Mouse (Mus musculus) hindbrain, embryonic 15.5 days (tissue): Measurements from ENCODE around the gene Pimreg. TPM values are rescaled to one million over a fixed set of nuclear protein-coding genes. Genes with fewer than 3 reads are reported as not detected.
A peak's percentile ranks its signal among the peaks of the same experiment; 100 is the strongest.

Experiments
- ATAC-seq: fragments of 200-750 bp; cut with Nextera tagmentation; 2 replicates; pipeline ENCODE4 v1.8.0; 2017; ENCODE audit warnings: low read depth, moderate number of reproducible peaks, moderate TSS enrichment; ENCODE audit not compliant: low FRiP score
- H3K27ac ChIP-seq: fragments of 300-500 bp; sonication (generic); replicated peaks from 2 replicates; pipeline ENCODE4 v1.5.1; 2015; ENCODE audit warnings: mild to moderate bottlenecking, inconsistent platforms
- H3K27me3 ChIP-seq: fragments of 300-500 bp; sonication (generic); 2 replicates; pipeline ENCODE4 v1.6.1; 2015; ENCODE audit warnings: control low read depth, inconsistent platforms
- H3K36me3 ChIP-seq: fragments of 300-500 bp; sonication (generic); 2 replicates; pipeline ENCODE4 v1.6.1; 2015; ENCODE audit warnings: control low read depth, inconsistent platforms
- H3K4me1 ChIP-seq: fragments of 300-500 bp; sonication (generic); replicated peaks from 2 replicates; pipeline ENCODE4 v1.6.1; 2015; ENCODE audit warnings: control low read depth, inconsistent platforms
- H3K4me2 ChIP-seq: fragments of 300-500 bp; sonication (generic); 2 replicates; pipeline ENCODE4 v1.6.1; 2015; ENCODE audit warnings: moderate library complexity, mild to moderate bottlenecking, inconsistent platforms
- H3K4me3 ChIP-seq: fragments of 300-500 bp; sonication (generic); 2 replicates; pipeline ENCODE4 v1.5.1; 2015; ENCODE audit warnings: mild to moderate bottlenecking, inconsistent platforms
- H3K9ac ChIP-seq: fragments of 300-500 bp; sonication (generic); 2 replicates; pipeline ENCODE4 v1.6.1; 2015; ENCODE audit warnings: inconsistent platforms
- H3K9me3 ChIP-seq: fragments of 300-500 bp; sonication (generic); 2 replicates; pipeline ENCODE4 v1.6.1; 2016; ENCODE audit warnings: control low read depth, inconsistent platforms
- WGBS: fragments of 180-500 bp; shearing (Covaris S2); methylation state at CpG from one replicate; pipeline ENCODE4 v1.1.7; 2015; 5-methylcytosine and 5-hydroxymethylcytosine counted together
- polyA plus RNA-seq: library from polyadenylated mRNA; unstranded; fragments of >200 nt; fragmentation: Nextera tagmentation; extraction: Ambion mirVana; gene quantifications from 2 replicates; pipeline ENCODE4 v1.2.1, GENCODE M21; 2015

The Pimreg gene
- polyA plus RNA-seq, 1 experiment from 2014 or later: 35.4 TPM

DNA sequence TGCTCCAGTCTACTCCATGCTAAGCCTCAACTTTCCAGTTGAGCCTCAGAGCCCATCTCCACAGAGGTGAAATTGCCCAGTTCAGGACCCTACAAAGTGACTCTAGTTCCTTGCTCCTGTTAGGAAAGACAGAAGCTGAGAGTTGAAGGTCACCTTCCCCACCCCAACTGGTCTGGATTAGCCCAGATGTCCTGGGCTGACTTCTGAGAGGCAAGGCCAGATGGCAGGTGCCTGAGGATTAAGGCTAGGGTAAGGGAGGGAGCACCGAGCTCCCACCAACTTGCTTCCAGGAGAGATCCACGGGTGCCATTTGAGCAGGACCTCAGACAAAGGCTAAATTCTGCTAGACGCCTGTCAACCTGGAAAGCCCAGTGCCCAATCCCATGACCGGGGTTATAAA is 9.7 kb upstream of the Pimreg start:
- 78% methylated on average over 4 of the region's 4 CpGs for WGBS
- no peak overlapping the region for H3K27ac ChIP-seq
- no peaks in the 10 kb centered on the region for H3K9me3 ChIP-seq
- H3K4me3 ChIP-seq: no peak overlapping the region
- H3K36me3 ChIP-seq: no peaks in the 10 kb centered on the region
- no peak for ATAC-seq
- 0 out of 2 replicates have a peak, but pooled peaks cover 3% of the 10 kb centered on the region for H3K27me3 ChIP-seq
- 0 out of 2 replicates have a peak, but pooled peaks cover 5% of the 10 kb centered on the region for H3K4me1 ChIP-seq
- H3K9ac ChIP-seq: no peak overlapping the region
- no peak overlapping the region for H3K4me2 ChIP-seq

DNA sequence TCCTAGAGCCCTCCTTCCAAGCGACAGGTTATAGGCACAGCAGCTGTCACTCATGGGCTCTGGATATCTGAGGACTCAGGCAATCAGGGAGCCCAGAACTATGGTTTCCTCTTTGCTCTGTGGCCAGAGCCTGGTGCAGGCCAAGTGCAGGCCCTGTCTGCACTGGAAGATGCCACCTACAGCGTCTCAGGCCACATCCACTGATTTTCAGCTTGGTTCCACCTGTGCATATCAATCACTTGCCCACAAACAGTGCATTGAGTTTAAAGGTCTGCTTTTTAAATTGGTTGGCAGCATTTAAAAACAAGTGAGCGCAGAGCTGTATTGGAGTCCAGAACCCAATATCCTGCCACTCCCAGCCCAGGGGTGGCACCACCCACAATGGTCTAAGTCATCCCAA is 9.2 kb upstream of the Pimreg start:
- H3K9me3 ChIP-seq: no peaks in the 10 kb centered on the region
- WGBS: 90% methylated on average over 3 of the region's 3 CpGs
- no peak overlapping the region for H3K9ac ChIP-seq
- no peak for ATAC-seq
- 0 out of 2 replicates have a peak, but pooled peaks cover 3% of the 10 kb centered on the region for H3K27me3 ChIP-seq
- H3K27ac ChIP-seq: no peak overlapping the region
- H3K36me3 ChIP-seq: no peaks in the 10 kb centered on the region
- H3K4me2 ChIP-seq: no peak overlapping the region
- no peak overlapping the region for H3K4me3 ChIP-seq
- 0 out of 2 replicates have a peak, but pooled peaks cover 5% of the 10 kb centered on the region for H3K4me1 ChIP-seq

DNA sequence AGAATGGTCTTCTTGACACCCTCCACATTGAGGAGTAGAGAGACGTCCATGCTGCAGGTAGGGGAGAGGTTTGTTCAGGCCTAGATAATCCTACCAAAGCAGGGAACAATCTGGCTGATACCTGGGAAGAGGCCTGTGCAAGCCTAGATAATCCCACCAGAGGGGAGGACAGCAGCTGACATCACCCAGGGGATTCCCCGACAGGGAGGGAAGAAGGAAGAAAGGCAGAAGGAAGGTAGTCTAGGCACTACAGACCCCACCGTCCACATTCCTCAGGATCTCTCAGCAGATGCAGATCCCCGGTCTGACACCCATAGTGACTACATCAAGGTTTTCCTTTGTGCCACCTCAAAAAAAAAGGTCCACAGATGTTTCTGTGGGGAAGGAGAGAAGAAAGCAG is 4.4 kb upstream of the Pimreg start, which contains the start of gene Aipl1:
TSS of gene Aipl1 (minus strand) at position 101 of the 400 bp plus-strand sequence.
- Histone ChIP-seq H3K36me3 (no peaks in the 10 kb centered on the region), H3K4me3 (no peak within 1 kb of the TSS), H3K9ac (no peak within 1 kb of the TSS), H3K4me1 (peaks cover 31% of the 10 kb centered on the region), H3K9me3 (no peaks in the 10 kb centered on the region), H3K27me3 (no peaks in the 10 kb centered on the region), H3K4me2 (no peak within 1 kb of the TSS), H3K27ac (no peak within 1 kb of the TSS)
- ATAC-seq: no peak
- 70% methylated on average over 4 of the region's 4 CpGs for WGBS

DNA sequence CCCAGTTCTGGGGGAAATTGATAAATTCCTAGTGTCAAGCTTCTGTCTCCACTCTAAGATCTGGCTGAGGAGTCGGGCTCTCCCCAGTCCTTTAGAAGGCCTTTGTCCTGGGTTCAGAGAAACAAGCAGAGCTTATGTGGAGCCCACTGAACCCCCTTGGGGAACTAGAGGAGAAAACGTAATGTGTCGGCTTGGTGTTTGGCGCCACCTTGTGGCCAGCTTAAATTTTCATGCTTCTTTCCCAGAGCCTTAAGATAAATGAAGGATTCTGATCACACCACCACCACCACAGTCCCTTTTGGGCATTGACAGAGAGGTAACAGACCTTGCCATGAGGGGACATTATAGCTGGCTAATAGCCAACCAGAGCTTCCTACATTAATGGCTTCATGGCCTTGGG is 3.8 kb upstream of the Pimreg start:
- 1% methylated on average over 4 of the region's 4 CpGs for WGBS
- no peaks in the 10 kb centered on the region for H3K9me3 ChIP-seq
- no peak overlapping the region for H3K4me3 ChIP-seq
- ATAC-seq: no peak
- H3K36me3 ChIP-seq: no peaks in the 10 kb centered on the region
- peaks cover 37% of the 10 kb centered on the region for H3K4me1 ChIP-seq
- H3K4me2 ChIP-seq: no peak overlapping the region
- no peak overlapping the region for H3K27ac ChIP-seq
- no peak overlapping the region for H3K9ac ChIP-seq
- no peaks in the 10 kb centered on the region for H3K27me3 ChIP-seq

DNA sequence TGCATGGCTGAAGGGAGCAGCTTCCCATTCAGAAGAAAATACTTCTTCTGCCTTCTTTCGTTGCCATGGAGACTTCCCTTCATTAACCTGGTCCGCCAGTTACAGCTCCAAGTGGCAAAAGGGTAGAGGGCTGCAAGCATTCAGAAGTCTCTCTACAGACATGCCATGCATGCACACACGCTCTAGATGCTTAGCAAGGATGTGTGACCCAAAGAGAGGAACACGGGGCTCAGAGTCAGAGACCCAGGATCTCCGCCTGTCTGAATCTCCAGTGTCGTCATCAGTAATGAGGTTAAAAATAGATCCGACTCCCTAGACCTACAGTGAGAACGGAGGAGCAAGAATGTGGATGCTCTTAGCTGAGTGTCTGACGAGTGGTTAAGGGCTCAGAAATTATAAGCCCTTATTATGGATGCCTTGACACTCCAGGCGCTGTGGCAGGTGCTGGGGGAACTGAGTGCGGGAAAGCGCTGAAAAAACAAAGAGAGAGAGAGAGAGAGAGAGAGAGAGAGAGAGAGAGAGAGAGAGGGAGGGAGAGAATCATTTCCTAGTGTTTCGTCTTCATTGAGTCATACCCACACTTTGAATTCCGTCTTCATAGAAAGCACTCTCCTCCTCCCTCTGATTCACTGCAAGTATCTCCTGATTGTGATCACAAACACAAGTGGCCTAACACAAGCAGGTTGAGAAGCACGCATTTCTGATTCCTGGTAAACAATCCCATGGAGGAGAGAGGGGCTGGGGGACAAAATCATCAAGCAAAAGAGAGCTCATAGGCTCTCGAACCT is 2.0 kb upstream of the Pimreg start:
- Histone ChIP-seq H3K9ac (no peak overlapping the region), H3K4me1 (peaks cover 44% of the 10 kb centered on the region), H3K9me3 (no peaks in the 10 kb centered on the region), H3K36me3 (no peaks in the 10 kb centered on the region), H3K27ac (peak overlapping the region; percentile 36), H3K27me3 (no peaks in the 10 kb centered on the region), H3K4me2 (peak overlapping the region; percentile 33), H3K4me3 (no peak overlapping the region)
- peak; percentile 24; the same call in 1 of the 2 replicates for ATAC-seq
- 19% methylated on average over 16 of the region's 16 CpGs for WGBS

DNA sequence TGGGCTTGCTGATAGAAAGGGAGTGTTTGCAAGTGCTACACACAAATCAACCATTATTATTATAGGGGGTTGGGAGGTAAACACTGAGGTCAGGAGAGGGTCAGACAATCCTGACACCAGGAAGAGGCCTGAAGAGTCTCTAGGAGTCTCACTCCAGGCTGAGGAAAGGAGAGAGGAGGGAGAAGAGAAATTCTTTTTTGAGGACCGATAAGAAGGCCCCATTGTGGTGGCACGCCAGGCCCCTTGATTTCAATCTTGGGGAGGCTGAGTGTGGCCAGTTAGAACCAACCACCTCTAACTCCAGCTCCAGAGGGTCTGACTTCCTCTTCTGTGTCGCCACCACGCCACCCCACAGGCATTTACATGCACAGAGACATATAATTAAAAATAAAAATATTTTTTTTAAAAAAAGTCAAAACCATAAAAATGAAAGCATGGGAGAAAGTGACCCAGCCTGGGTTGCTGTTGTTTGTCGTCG is 503 bp upstream of the Pimreg start:
- H3K4me1 ChIP-seq: peaks cover 44% of the 10 kb centered on the region

DNA sequence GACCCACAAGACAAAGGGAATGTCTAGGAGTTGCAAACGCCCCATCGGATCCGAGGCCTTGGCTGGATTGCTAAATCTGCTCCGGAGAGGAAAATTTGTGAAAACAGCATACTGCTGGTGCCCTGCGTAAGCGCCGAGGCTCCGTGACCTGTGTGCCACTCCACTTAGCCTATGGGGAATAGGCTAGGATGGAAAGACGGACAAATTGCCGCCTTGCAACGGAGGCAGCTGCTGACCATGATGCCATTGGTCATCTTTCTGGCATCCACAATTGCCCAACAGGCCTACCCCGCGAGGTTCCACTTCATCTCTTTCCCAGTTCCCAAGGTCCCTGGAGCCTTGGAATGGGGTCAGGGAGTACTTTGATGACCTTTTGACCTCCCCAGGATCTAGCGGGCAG is 799 bp downstream of the Pimreg start:
- Histone ChIP-seq H3K27me3 (no peaks in the 10 kb centered on the region), H3K36me3 (no peaks in the 10 kb centered on the region), H3K4me3 (peak overlapping the region; percentile 65), H3K9me3 (no peaks in the 10 kb centered on the region), H3K4me2 (peak overlapping the region; percentile 86), H3K27ac (no peak overlapping the region), H3K4me1 (peaks cover 44% of the 10 kb centered on the region), H3K9ac (peak overlapping the region; percentile 31)
- no peak; the same call in 1 of the 2 replicates for ATAC-seq
- under 1% methylated on average over 14 of the region's 14 CpGs for WGBS

More for the DNA sequence above, 503 bp upstream of the Pimreg start:
- H3K4me2 ChIP-seq: peak overlapping the region; percentile 86
- WGBS: 15% methylated on average over 6 of the region's 6 CpGs
- ATAC-seq: no peak
- peak overlapping the region; percentile 65 for H3K4me3 ChIP-seq
- H3K9ac ChIP-seq: peak overlapping the region; percentile 44
- H3K36me3 ChIP-seq: no peaks in the 10 kb centered on the region
- no peaks in the 10 kb centered on the region for H3K27me3 ChIP-seq
- H3K9me3 ChIP-seq: no peaks in the 10 kb centered on the region
- peak overlapping the region; percentile 54; the same call in 1 of the 2 replicates for H3K27ac ChIP-seq

DNA sequence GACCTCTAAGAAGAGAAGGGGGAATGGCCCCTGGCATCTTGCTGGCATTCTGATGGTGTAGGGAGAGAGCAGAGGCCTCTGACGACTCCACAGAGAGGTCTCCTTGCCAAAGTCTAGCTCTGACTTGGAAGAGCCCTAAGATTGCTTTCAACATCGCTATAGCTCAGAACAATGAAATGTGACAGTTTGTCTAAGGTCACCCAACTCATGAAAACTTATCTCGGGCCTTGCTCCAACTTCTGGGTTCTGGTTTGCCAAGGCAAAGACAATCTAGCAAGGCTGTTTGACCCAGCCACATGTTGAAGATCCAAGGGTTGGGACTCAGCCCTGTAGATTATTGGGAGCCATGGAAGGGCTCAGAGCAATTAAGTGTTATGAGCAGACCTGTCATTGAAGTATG is 2.4 kb downstream of the Pimreg start:
- Histone ChIP-seq H3K9me3 (no peaks in the 10 kb centered on the region), H3K9ac (no peak overlapping the region), H3K4me3 (no peak overlapping the region), H3K27ac (no peak overlapping the region), H3K36me3 (no peaks in the 10 kb centered on the region), H3K27me3 (no peaks in the 10 kb centered on the region), H3K4me2 (no peak overlapping the region), H3K4me1 (peaks cover 34% of the 10 kb centered on the region)
- WGBS: 92% methylated on average over 3 of the region's 3 CpGs
- no peak for ATAC-seq

DNA sequence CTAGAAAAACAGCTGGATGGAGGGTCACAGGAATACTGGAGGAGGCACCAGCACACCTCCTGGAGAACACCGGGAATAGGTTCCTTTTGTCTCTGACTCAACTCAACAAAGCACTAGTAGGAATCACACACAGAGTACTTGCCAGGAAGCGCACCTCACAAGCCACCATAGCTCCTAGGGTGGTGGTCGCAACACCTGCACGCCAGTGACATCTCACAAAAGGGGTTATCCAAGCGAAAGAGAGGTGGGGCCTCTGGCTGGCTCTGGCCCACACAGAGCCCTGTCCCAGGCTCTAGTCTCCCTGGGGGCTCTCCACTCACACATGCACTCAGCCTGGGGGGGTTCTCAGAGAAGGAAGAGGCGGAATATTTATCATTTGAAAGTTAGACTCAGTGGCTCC is 6.9 kb downstream of the Pimreg start:
- no peak overlapping the region for H3K9ac ChIP-seq
- H3K27ac ChIP-seq: no peak overlapping the region
- H3K4me3 ChIP-seq: no peak overlapping the region
- WGBS: 45% methylated on average over 6 of the region's 6 CpGs
- peaks cover 6% of the 10 kb centered on the region; the same call in 1 of the 2 replicates for H3K27me3 ChIP-seq
- no peak overlapping the region for H3K4me2 ChIP-seq
- H3K36me3 ChIP-seq: no peaks in the 10 kb centered on the region
- H3K9me3 ChIP-seq: no peaks in the 10 kb centered on the region
- peaks cover 25% of the 10 kb centered on the region for H3K4me1 ChIP-seq
- ATAC-seq: no peak

DNA sequence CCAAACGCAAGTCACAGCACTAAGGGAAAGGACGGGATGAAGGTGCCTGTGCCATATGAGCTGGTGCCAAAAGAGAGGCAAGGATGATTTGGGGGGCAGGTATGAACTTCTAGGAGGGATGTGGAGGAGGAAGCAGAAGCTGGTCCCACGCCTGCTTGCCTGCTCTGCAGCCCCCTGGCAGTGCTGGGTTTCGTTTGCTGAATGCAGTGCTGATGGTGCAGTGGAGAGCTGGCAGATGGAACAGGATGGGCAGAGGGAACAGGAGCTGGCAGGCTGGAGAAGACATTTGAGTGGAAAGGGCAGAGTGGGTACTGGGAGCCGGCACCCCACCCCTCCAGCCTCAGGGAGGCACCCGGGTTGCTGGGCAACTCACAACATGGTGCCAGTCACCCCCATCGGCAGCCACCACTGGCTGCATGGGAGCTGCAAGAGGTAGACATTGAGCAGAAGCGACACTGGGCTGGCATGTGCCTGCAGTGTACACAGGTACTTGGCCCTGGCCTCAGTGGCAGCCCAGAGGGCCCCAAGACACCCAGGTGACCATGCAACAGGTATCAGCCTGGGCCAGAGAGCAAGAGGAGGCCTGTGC is 7.4 kb downstream of the Pimreg start:
- no peak overlapping the region for H3K4me3 ChIP-seq
- peaks cover 8% of the 10 kb centered on the region; the same call in 1 of the 2 replicates for H3K27me3 ChIP-seq
- H3K27ac ChIP-seq: no peak overlapping the region
- no peak overlapping the region for H3K4me2 ChIP-seq
- H3K9ac ChIP-seq: no peak overlapping the region
- no peaks in the 10 kb centered on the region for H3K9me3 ChIP-seq
- peaks cover 24% of the 10 kb centered on the region for H3K4me1 ChIP-seq
- H3K36me3 ChIP-seq: no peaks in the 10 kb centered on the region
- WGBS: 66% methylated on average over 8 of the region's 8 CpGs
- no peak for ATAC-seq

DNA sequence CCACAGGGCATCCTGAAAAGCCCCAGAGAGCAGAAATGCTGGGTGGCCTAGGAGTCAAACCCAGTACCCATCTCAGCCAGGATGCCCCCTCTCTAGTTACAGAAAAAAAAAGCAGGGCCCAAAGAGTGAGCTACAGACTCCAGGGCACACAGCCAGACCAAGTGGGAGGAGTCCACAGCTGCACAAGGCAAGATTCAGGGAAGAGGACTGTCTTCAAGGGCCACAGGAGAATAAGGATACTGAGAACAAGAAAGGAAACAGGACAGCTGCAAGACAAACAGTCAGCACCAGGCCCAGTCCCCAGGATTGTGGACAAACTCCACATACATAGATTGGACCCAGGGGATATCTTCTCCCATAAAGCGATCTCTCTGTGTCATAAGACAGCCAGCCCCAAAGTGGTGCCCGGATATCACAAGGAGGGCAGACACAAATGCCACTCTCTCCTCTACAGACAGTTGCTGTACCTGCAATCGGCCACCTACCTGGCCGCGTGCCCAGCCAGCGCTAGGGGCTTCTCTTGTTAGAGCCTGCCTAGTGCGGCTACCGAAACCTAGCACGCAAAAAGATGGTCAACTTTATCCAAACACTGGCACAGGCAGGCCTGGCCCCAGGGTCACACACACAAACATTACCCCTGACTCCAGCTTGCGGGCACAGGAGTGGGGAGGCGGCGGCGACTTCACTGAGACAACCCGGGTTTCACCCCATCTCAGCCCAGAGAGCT is 8.5 kb downstream of the Pimreg start:
- peak; percentile 0; the same call in 1 of the 2 replicates for ATAC-seq
- H3K9ac ChIP-seq: peak overlapping the region; percentile 67
- no peaks in the 10 kb centered on the region for H3K36me3 ChIP-seq
- 26% methylated on average over 14 of the region's 14 CpGs for WGBS
- peak overlapping the region; percentile 55 for H3K4me3 ChIP-seq
- H3K4me2 ChIP-seq: peak overlapping the region; percentile 87
- peaks cover 8% of the 10 kb centered on the region; the same call in 1 of the 2 replicates for H3K27me3 ChIP-seq
- peak overlapping the region; percentile 81 for H3K27ac ChIP-seq
- H3K9me3 ChIP-seq: no peaks in the 10 kb centered on the region
- H3K4me1 ChIP-seq: peaks cover 24% of the 10 kb centered on the region
